Mouse (Mus musculus): ENCODE data around the gene Dpagt1. TPM values are rescaled to one million over a fixed set of nuclear protein-coding genes. Genes with fewer than 3 reads are reported as not detected.

Dpagt1 gene
- total RNA-seq, 1 experiment: 16.3 TPM

GRCm38 (mm10) chr9:44327926-44328325 is 2.1 kb downstream of the Dpagt1 start:
- peaks cover 10% of the 10 kb centered on the region; the same call in 1 of the 2 replicates for H3K36me3 ChIP-seq (ENCODE audit: control insufficient read depth, insufficient read depth, low read length, poor library complexity, severe bottlenecking)
- H3K9ac ChIP-seq (ENCODE audit: insufficient read depth, low read depth, low read length, poor library complexity, severe bottlenecking): peak overlapping the region; percentile 92; the same call in 1 of the 2 replicates
- no peaks in the 10 kb centered on the region for H3K9me3 ChIP-seq (ENCODE audit: control insufficient read depth, insufficient read depth, low read depth, low read length)
- no peak overlapping the region for H3K27ac ChIP-seq (ENCODE audit: insufficient read depth, low read depth, low read length, poor library complexity, severe bottlenecking)
- DNase-seq (ENCODE audit: low read depth, low spot score): no peak
- peaks cover 0 to 6% of the 10 kb centered on the region in 2 experiments; a peak in 1 of 4 replicates for H3K4me1 ChIP-seq (ENCODE audit: control insufficient read depth in 2 of 2, insufficient read depth in 2 of 2, low read length in 2 of 2, poor library complexity in 1 of 2)
- TF ChIP-seq ZC3H11A (IDR thresholded peaks at IDR 0.05; ENCODE audit: borderline replicate concordance, low read depth, low read length): no peak
- in situ Hi-C loops (cut with MboI; ENCODE audit: low sequenced_read_pairs in 2 of 2, unreplicated experiment in 2 of 2): no loop called here
- peak overlapping the region; percentile 77 to 92 for H3K4me3 ChIP-seq (ENCODE audit: insufficient read depth in 1 of 2, low read depth in 1 of 2, low read length in 2 of 2, poor library complexity in 1 of 2, severe bottlenecking in 1 of 2)

- Histone ChIP-seq H3K4me3 (ENCODE audit: insufficient read depth in 1 of 2, low read depth in 1 of 2, low read length in 2 of 2, poor library complexity in 1 of 2, severe bottlenecking in 1 of 2) (no peak overlapping the region), H3K4me1 (ENCODE audit: control insufficient read depth in 2 of 2, insufficient read depth in 2 of 2, low read length in 2 of 2, poor library complexity in 1 of 2) (peaks cover 0 to 6% of the 10 kb centered on the region in 2 experiments; a peak in 1 of 4 replicates), H3K9me3 (ENCODE audit: control insufficient read depth, insufficient read depth, low read depth, low read length) (no peaks in the 10 kb centered on the region), H3K27ac (ENCODE audit: insufficient read depth, low read depth, low read length, poor library complexity, severe bottlenecking) (no peak overlapping the region), H3K9ac (ENCODE audit: insufficient read depth, low read depth, low read length, poor library complexity, severe bottlenecking) (no peak overlapping the region), H3K36me3 (ENCODE audit: control insufficient read depth, insufficient read depth, low read length, poor library complexity, severe bottlenecking) (peaks cover 19% of the 10 kb centered on the region; the same call in 1 of the 2 replicates)
- in situ Hi-C loops (cut with MboI; ENCODE audit: low sequenced_read_pairs in 2 of 2, unreplicated experiment in 2 of 2): no loop called here
- no peak for DNase-seq (ENCODE audit: low read depth, low spot score)
- TF ChIP-seq ZNF384 (IDR thresholded peaks at IDR 0.05; ENCODE audit: low read depth, low read length): no peak
- TF ChIP-seq CHD2 (IDR thresholded peaks at IDR 0.05; ENCODE audit: low read depth, low read length): no peak
- no peak for TF ChIP-seq MAFK (IDR thresholded peaks at IDR 0.05; ENCODE audit: insufficient read depth, low read depth, low read length)
- no peak for TF ChIP-seq ZC3H11A (IDR thresholded peaks at IDR 0.05; ENCODE audit: borderline replicate concordance, low read depth, low read length)
- no peak for TF ChIP-seq HCFC1 (IDR thresholded peaks at IDR 0.05; ENCODE audit: borderline replicate concordance, insufficient read depth, low read length)
These were observed 4.9 kb downstream of the Dpagt1 start for GRCm38 (mm10) chr9:44330736-44331135.

DNA sequence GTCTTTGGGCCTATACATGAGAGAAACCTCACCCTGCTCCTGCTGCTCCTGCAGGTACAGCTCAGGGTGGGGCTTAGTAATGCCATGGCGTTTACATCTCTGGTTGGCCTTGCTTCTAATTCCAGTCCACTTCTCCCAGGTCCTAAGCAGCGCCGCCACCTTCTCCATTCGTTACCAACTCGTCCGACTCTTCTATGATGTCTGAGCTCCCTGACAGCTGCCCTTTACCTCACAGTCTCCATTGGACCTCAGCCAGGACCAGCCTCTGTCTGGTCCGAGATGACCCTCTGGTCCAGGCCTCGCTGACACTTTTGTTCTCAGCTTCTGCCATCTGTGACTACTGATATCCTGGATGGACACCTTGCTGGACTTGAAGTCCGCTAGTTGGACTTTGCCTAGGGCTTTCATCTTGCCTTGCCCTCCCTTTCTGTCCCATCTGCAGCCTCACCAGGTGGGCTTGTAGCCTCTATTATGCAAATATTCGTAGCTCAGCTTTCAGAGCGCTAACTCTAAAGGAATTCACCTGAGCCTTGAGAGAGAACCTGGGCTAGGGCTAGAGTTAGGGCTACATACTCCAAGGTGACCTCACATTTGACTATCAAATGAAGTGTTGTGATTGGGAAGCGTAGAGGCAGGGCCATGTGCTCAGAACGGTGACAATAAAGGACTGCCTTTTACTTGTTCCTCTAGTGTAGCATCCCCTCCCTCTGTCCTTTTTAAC is 7.3 kb downstream of the Dpagt1 start:
- Histone ChIP-seq H3K9ac (ENCODE audit: insufficient read depth, low read depth, low read length, poor library complexity, severe bottlenecking) (no peak overlapping the region), H3K4me1 (ENCODE audit: control insufficient read depth in 2 of 2, insufficient read depth in 2 of 2, low read length in 2 of 2, poor library complexity in 1 of 2) (peaks cover 0 to 7% of the 10 kb centered on the region in 2 experiments; a peak in 1 of 4 replicates), H3K9me3 (ENCODE audit: control insufficient read depth, insufficient read depth, low read depth, low read length) (no peaks in the 10 kb centered on the region), H3K36me3 (ENCODE audit: control insufficient read depth, insufficient read depth, low read length, poor library complexity, severe bottlenecking) (peaks cover 30% of the 10 kb centered on the region), H3K27ac (ENCODE audit: insufficient read depth, low read depth, low read length, poor library complexity, severe bottlenecking) (peak overlapping the region; percentile 87; the same call in 1 of the 2 replicates), H3K4me3 (ENCODE audit: insufficient read depth in 1 of 2, low read depth in 1 of 2, low read length in 2 of 2, poor library complexity in 1 of 2, severe bottlenecking in 1 of 2) (peak overlapping the region; percentile 48 to 54; a peak in 3 of 4 replicates)
- peak; percentile 56 for DNase-seq (ENCODE audit: low read depth, low spot score)
- in situ Hi-C loops (cut with MboI; ENCODE audit: low sequenced_read_pairs in 2 of 2, unreplicated experiment in 2 of 2): no loop called here
- TF ChIP-seq CHD2 (IDR thresholded peaks at IDR 0.05; ENCODE audit: low read depth, low read length): no peak
- TF ChIP-seq MAFK (IDR thresholded peaks at IDR 0.05; ENCODE audit: insufficient read depth, low read depth, low read length): no peak
- TF ChIP-seq ZNF384 (IDR thresholded peaks at IDR 0.05; ENCODE audit: low read depth, low read length): no peak
- TF ChIP-seq HCFC1 (IDR thresholded peaks at IDR 0.05; ENCODE audit: borderline replicate concordance, insufficient read depth, low read length): no peak
- no peak for TF ChIP-seq ZC3H11A (IDR thresholded peaks at IDR 0.05; ENCODE audit: borderline replicate concordance, low read depth, low read length)

- Histone ChIP-seq H3K36me3 (ENCODE audit: control insufficient read depth, insufficient read depth, low read length, poor library complexity, severe bottlenecking) (peaks cover 27% of the 10 kb centered on the region), H3K4me1 (ENCODE audit: control insufficient read depth in 2 of 2, insufficient read depth in 2 of 2, low read length in 2 of 2, poor library complexity in 1 of 2) (peaks cover 0 to 7% of the 10 kb centered on the region in 2 experiments; a peak in 1 of 4 replicates), H3K4me3 (ENCODE audit: insufficient read depth in 1 of 2, low read depth in 1 of 2, low read length in 2 of 2, poor library complexity in 1 of 2, severe bottlenecking in 1 of 2) (peak within 1 kb of the TSS; percentile 89 to 91), H3K9ac (ENCODE audit: insufficient read depth, low read depth, low read length, poor library complexity, severe bottlenecking) (peak within 1 kb of the TSS; percentile 92), H3K9me3 (ENCODE audit: control insufficient read depth, insufficient read depth, low read depth, low read length) (no peaks in the 10 kb centered on the region), H3K27ac (ENCODE audit: insufficient read depth, low read depth, low read length, poor library complexity, severe bottlenecking) (peak within 1 kb of the TSS; percentile 87)
- in situ Hi-C loops (cut with MboI; ENCODE audit: low sequenced_read_pairs in 2 of 2, unreplicated experiment in 2 of 2): no loop called here
- TF ChIP-seq MAFK (IDR thresholded peaks at IDR 0.05; ENCODE audit: insufficient read depth, low read depth, low read length) (no peak), HCFC1 (IDR thresholded peaks at IDR 0.05; ENCODE audit: borderline replicate concordance, insufficient read depth, low read length) (peak; percentile 58; the same call in 1 of the 2 replicates), ZNF384 (IDR thresholded peaks at IDR 0.05; ENCODE audit: low read depth, low read length) (no peak), CHD2 (IDR thresholded peaks at IDR 0.05; ENCODE audit: low read depth, low read length) (peak; percentile 84), ZC3H11A (IDR thresholded peaks at IDR 0.05; ENCODE audit: borderline replicate concordance, low read depth, low read length) (no peak)
- DNase-seq (ENCODE audit: low read depth, low spot score): peak; percentile 98
These were observed 8.8 kb downstream of the Dpagt1 start, which contains the start of gene H2afx for GRCm38 (mm10) chr9:44334396-44335330. Gene H2afx (plus strand): TSS chr9:44334694.

Data from ES-E14 (cell line).